Mouse (Mus musculus) c-Kit-positive CD71-positive TER-119-negative erythroid progenitor cells, embryonic 14.5 days (primary cell): ENCODE measurements at regions not wholly inside any gene's neighbourhood (a gene's known extent, or its start where the extent isn't known, plus 50 kb on each side); places are given as distances from the start of the nearest gene placed in this dataset.

Experiments used
- DNase-seq: peaks from one replicate; pipeline ENCODE4 v3.0.0-alpha.2; 2013; ENCODE audit warnings: low read depth

GRCm38 (mm10) chr7:71488016-71488650 lies 136.8 kb upstream of the Gm10295 start:
- no peak for DNase-seq

DNA sequence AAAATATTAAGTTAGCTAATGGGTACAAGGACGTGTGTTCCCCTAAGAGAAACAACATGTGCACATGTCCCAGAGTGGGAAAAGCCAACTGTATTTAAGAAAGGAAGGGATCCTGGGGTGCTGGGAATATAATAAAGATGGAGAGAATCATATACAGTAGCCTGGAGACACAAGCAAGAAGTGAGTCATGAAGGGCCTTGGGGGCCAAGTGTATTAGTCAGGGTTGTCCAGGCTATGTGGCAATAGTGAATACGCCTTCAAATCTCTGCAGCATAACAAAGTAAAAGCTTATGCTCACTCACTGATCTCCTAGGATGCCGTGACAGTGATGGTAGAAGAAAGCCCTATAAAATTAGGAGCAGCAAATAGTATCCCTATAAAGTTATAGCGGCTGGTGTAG lies 124.1 kb upstream of the Gm10295 start:
- no peak for DNase-seq

DNA sequence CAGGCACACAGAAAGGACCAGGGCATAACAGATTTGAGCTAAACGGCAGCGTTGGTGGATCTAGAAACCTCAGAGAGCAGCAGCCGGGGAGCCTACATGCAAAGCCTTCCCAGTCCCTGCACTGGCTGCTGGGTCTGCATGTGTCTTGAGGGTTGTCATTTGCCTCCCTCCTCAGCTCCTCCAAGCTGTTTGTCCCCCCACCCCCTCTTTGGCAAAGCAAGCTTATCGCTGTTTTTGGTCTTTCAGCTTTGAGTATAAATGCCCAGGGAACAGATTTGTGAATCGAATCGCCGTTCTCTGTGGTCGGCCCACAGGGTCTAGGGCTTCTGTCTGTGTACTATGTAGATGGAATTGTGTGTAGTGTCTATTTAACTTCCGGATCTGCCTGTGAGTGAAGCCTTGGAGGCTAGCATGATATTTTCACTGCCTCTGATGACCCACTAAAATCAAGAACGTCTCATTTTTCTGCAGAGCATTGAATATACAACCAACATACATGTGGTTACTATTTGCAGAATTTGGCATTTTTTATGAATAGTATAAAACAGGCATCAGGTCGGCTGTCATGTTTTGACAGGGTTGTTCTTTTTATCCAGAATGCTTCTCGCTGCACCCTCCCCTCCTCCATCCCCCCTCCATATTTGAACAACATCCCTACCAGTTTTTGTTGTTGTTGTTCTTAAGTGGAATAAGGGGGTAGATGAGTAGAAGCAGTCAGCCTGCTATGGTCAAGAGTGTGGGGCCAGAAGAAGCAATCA lies 121.3 kb upstream of the Gm10295 start:
- no peak for DNase-seq

DNA sequence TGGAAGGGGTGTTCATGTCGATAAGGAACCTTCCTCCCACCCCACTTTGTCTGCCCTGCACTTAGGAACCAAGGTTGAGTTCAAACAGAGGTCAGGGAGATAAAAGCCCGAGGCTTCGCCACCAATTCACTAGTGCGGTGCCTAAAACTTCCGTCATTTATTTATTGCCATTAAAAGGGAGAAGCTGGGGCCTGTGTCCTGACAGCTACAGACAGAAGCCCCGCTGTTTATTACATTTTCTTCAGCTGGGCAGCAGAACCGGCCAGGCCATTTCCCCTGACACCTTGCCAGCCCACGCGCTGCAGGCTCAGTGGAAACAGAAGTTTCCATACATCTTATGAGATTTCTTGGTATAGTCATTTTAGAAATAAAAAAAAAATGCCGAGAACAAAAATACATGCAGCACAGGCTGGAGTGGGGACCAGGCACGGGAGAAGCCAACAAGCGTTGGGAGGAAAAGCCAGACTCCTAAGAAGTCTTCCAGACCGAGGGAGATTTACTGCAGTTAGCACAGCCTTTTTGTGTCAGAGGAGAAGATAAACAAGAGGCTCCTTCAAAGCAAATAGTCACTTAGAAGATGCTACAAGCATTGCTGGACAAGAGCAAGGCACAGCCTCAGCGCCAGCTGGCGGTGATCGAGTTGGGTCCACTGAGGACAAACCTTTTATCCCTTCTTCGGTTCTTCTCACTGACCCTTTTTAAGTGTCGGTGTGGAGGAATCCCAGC lies 120.5 kb upstream of the Gm10295 start:
- no peak for DNase-seq

GRCm38 (mm10) chr7:71471319-71471657 lies 120.0 kb upstream of the Gm10295 start:
- DNase-seq = no peak

DNA sequence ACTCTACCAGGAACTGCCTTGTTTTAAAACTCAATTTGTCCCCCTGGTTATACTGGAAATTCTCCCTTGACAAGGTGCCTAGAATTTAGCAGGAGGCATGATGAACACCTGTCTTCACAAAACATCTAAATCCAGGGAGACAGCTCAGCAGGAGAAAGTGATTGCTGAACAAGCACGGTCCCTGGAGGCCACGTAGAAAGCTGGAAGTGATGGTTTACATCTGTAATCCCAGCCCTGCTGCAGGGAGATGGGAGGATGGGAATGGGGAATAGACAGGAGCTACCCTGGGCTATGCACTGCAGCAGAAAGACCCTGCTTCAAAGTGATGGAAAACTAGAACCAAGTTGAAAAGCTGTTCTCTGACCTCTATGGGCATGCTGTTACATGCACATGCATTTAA lies 119.1 kb upstream of the Gm10295 start:
- no peak for DNase-seq

GRCm38 (mm10) chr7:71469951-71470350 lies 118.7 kb upstream of the Gm10295 start:
- DNase-seq = no peak

GRCm38 (mm10) chr7:71467436-71468127 lies 116.3 kb upstream of the Gm10295 start:
- DNase-seq = no peak

DNA sequence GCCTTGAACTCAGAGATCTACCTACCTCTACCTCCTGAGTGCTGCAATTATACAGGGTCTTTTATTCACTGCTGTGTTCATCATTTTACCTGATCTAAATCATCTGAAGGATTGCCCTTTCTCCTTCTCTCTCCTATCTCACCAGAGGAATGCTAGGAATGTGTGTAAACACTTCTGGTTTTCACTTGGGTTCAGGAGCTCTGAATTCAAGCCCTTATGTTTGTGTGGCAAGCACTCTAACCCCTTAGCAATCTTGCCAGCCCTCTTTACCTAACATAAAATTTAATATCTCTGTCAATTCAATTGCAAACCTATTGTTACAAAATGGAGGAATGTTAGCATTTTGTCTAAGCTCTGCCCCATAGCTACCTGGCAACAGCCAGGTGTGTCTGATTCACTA lies 112.8 kb upstream of the Gm10295 start:
- DNase-seq = no peak

- no peak for DNase-seq
These were observed 112.3 kb upstream of the Gm10295 start for GRCm38 (mm10) chr7:71463565-71463964.

GRCm38 (mm10) chr7:71459805-71460204 lies 108.5 kb upstream of the Gm10295 start:
- peak; percentile 2 for DNase-seq

GRCm38 (mm10) chr7:71458104-71458754 lies 106.9 kb upstream of the Gm10295 start:
- DNase-seq = no peak

GRCm38 (mm10) chr7:71457409-71458103 lies 106.3 kb upstream of the Gm10295 start:
- no peak for DNase-seq

DNA sequence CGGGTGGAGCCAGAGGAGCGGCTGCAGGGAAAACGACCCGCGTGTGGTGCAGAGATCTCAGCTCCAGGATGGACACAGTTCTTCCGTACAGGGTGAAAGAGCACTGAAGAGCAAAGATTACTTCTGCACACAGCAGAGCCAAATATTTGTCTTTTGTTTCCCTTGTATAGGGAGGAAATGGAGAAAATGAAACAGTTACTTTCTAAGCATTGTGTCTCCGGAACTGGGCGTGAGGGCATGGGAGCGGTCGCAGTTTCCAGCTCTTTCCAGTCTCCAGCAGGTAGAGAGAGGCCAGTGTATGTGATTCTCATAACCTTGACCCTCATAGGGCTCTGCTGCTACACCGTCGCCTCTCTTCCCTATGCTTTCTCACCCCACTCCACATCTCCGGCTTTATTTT lies 105.1 kb upstream of the Gm10295 start:
- DNase-seq = no peak

GRCm38 (mm10) chr7:71440330-71441240 lies 89.3 kb upstream of the Gm10295 start:
- no peak for DNase-seq

DNA sequence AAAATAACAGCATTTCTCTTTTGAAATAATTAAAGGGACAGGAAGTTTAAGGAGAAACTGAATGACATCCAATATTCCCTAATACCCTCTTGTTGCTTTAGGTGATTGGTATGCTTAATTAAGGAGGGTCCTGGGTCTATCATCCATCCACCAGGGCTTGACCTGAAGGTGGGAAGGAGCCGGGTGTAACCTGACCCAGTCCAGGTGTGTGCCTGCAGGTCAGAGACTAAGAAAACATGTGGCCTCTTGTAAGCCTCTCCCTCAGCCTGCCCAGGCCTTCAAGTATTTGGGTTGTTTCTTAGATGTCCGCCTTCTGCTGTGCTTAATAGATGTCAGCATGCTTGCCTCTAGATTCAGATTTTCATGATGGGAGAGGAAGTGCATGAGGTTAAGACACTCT lies 74.7 kb upstream of the Gm10295 start:
- no peak for DNase-seq

- DNase-seq = no peak
These were observed 68.0 kb upstream of the Gm10295 start for GRCm38 (mm10) chr7:71419261-71419660.

GRCm38 (mm10) chr7:71418856-71419255 lies 67.6 kb upstream of the Gm10295 start:
- DNase-seq = no peak

GRCm38 (mm10) chr7:71414756-71415155 lies 63.5 kb upstream of the Gm10295 start:
- DNase-seq = no peak

DNA sequence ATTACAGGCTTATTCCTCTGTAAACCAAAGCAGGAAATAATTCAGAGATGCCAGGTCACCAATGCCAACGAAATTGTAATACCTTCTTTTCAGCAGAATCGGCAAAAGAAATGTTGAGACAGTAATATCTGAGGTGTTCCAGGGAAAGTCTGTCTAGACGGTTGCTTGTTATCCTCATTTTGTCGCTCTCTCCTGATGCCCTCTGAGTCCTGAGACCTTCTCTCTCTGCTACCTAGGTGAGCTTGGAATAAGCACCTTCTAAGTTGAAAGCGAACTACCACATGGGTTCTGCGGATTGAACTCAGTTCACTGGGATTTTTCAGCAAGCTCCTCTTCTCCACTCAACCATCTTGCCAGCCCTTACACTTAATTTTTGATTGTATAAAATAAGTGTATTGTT lies 61.8 kb upstream of the Gm10295 start:
- no peak for DNase-seq
